Mouse (Mus musculus) liver, postnatal 0 days (tissue): ENCODE measurements around the gene Rapgef2.

ENCODE experiments used
- CTCF ChIP-seq: sonication (generic); IDR thresholded peaks from 2 replicates; pipeline ENCODE4 v1.5.1; 2016; ENCODE audit warnings: antibody characterized with exemption, low read depth
- EP300 ChIP-seq: IDR thresholded peaks from 2 replicates; pipeline ENCODE4 v1.6.1; 2016; ENCODE audit warnings: antibody characterized with exemption, low read depth, mild to moderate bottlenecking

GRCm38 (mm10) chr3:79083881-79084280 lies 202.4 kb downstream of the Rapgef2 start:
- TF ChIP-seq CTCF = no peak
- TF ChIP-seq EP300 = no peak
